In the genomic region with DNA sequence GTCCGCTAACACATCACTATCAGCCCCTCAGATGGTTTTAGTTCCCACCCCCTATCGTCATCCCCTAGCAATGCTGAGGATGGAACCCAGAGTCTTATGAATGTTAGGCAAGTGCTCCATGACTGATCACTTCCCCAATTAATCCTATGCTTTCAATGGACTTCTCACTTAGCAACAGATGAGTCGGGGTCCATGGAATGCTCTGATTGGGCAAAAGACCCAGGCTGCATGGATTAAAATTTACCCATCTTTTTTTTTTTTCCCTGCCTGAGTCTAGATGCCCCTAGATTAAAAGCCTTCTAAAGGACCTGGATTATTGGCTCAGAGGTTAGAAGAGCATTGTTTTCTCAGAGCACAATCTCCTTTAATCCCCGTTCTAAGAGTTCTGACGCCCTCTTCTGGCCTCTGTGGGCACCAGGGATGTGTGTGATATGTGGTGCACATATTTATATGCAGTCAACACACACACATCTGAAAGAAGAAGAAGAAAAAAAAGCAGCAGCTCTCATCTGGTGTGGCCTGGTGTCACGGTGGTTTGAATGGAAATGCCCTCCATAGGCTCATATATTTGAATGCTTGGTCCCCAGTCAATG, we compare ENCODE assay signal across 8 mouse cellular contexts. TPM values are rescaled to one million over a fixed set of nuclear protein-coding genes. Genes with fewer than 3 reads are reported as not detected.
DNase-seq lines count a peak whose midpoint lies in the region; ATAC-seq and TF ChIP-seq lines count a peak whose summit lies in the region.

No protein-coding gene starts in this region.

- peaks cover 7% of the 10 kb centered on the region for H3K4me1 ChIP-seq in liver, adult 2 months (ENCODE audit: control insufficient read depth, insufficient read depth, low read length)
- peaks cover 7% of the 10 kb centered on the region for H3K4me1 ChIP-seq in liver, embryonic 12.5 days
- peaks cover 5% of the 10 kb centered on the region for H3K4me1 ChIP-seq in neural tube, embryonic 15.5 days
- H3K4me1 ChIP-seq in heart, embryonic 11.5 days (ENCODE audit: control insufficient read depth, insufficient read depth, low read length): no peaks in the 10 kb centered on the region

- no peaks in the 10 kb centered on the region for H3K79me2 ChIP-seq in liver, adult 2 months (ENCODE audit: control insufficient read depth, insufficient read depth, low read length)

- ATAC-seq in liver, embryonic 12.5 days: no peak
- ATAC-seq in neural tube, embryonic 15.5 days (ENCODE audit: low FRiP score): no peak
- ATAC-seq in heart, embryonic 11.5 days (replicated peaks; ENCODE audit: insufficient number of reproducible peaks, low FRiP score, low TSS enrichment): no peak

- DNase-seq in cerebellum, postnatal 10 days: peak; percentile 47 to 53
- DNase-seq in cerebellum, adult 11 months: no peak
- DNase-seq in liver, adult 2 months (ENCODE audit: extremely low read depth, low read depth, low spot score): peak; percentile 57
- DNase-seq in brain, adult 2 months (ENCODE audit: low read depth, low spot score): peak; percentile 50
- DNase-seq in lung, postnatal 4 days: peak; percentile 21 to 67

- H3K9ac ChIP-seq in liver, adult 2 months (ENCODE audit: low read depth, low read length): no peak overlapping the region
- H3K9ac ChIP-seq in liver, embryonic 12.5 days: no peak overlapping the region
- no peak overlapping the region for H3K9ac ChIP-seq in neural tube, embryonic 15.5 days (replicated peaks)
- no peak overlapping the region for H3K9ac ChIP-seq in heart, embryonic 11.5 days (ENCODE audit: low read depth, low read length)

- H3K27ac ChIP-seq in liver, adult 2 months (replicated peaks; ENCODE audit: insufficient read depth, low read depth, low read length): no peak overlapping the region
- no peak overlapping the region for H3K27ac ChIP-seq in liver, embryonic 12.5 days
- H3K27ac ChIP-seq in neural tube, embryonic 15.5 days (replicated peaks): no peak overlapping the region
- H3K27ac ChIP-seq in heart, embryonic 11.5 days (ENCODE audit: low read depth, low read length): no peak overlapping the region

- H3K9me3 ChIP-seq in liver, embryonic 12.5 days (replicated peaks): no peaks in the 10 kb centered on the region
- H3K9me3 ChIP-seq in neural tube, embryonic 15.5 days (replicated peaks): no peaks in the 10 kb centered on the region
- H3K9me3 ChIP-seq in heart, embryonic 11.5 days (replicated peaks; ENCODE audit: control insufficient read depth, low read length): no peaks in the 10 kb centered on the region

- no peaks in the 10 kb centered on the region for H3K27me3 ChIP-seq in liver, adult 2 months (ENCODE audit: control insufficient read depth, insufficient read depth, low read length)
- no peaks in the 10 kb centered on the region for H3K27me3 ChIP-seq in liver, embryonic 12.5 days (replicated peaks)
- no peaks in the 10 kb centered on the region for H3K27me3 ChIP-seq in neural tube, embryonic 15.5 days (replicated peaks)
- no peaks in the 10 kb centered on the region for H3K27me3 ChIP-seq in heart, embryonic 11.5 days (ENCODE audit: control insufficient read depth, insufficient read depth, low read length)

- TF ChIP-seq POLR2A in liver, adult 2 months (IDR thresholded peaks at IDR 0.05; ENCODE audit: extremely low read depth, insufficient read depth, low read length): no peak

- TF ChIP-seq CTCF in liver, adult 2 months (IDR thresholded peaks at IDR 0.05; ENCODE audit: low read depth, low read length): peak; percentile 27; the same call in 1 of the 2 replicates

- no peaks in the 10 kb centered on the region; the same call in 1 of the 2 replicates for H3K36me3 ChIP-seq in liver, adult 2 months (ENCODE audit: control insufficient read depth, insufficient read depth, low read length)
- H3K36me3 ChIP-seq in liver, embryonic 12.5 days: no peaks in the 10 kb centered on the region
- H3K36me3 ChIP-seq in neural tube, embryonic 15.5 days: no peaks in the 10 kb centered on the region
- H3K36me3 ChIP-seq in heart, embryonic 11.5 days (ENCODE audit: control insufficient read depth, insufficient read depth, low read length): no peaks in the 10 kb centered on the region

- 68% methylated on average over 6 of the region's 6 CpGs for WGBS in liver, adult 2 months
- WGBS in liver, embryonic 12.5 days (ENCODE audit: insufficient replicate concordance): 51% methylated on average over 6 of the region's 6 CpGs
- 67% methylated on average over 6 of the region's 6 CpGs for WGBS in neural tube, embryonic 15.5 days
- WGBS in heart, embryonic 11.5 days (ENCODE audit: insufficient replicate concordance): 60% methylated on average over 6 of the region's 6 CpGs

- H3K4me2 ChIP-seq in liver, embryonic 12.5 days: no peak overlapping the region
- no peak overlapping the region for H3K4me2 ChIP-seq in neural tube, embryonic 15.5 days
- H3K4me2 ChIP-seq in heart, embryonic 11.5 days: no peak overlapping the region

- no peak overlapping the region for H3K4me3 ChIP-seq in liver, adult 2 months (ENCODE audit: insufficient read depth, low read depth, low read length)
- H3K4me3 ChIP-seq in liver, embryonic 12.5 days: no peak overlapping the region
- no peak overlapping the region for H3K4me3 ChIP-seq in neural tube, embryonic 15.5 days (replicated peaks)
- H3K4me3 ChIP-seq in heart, embryonic 11.5 days (ENCODE audit: low read depth, low read length): no peak overlapping the region

RNA-seq across cellular contexts. Expression of gene Sar1b, which starts 46.2 kb away (rescaled TPM):
- 257 and 370 TPM in 2 replicates for total RNA-seq in liver, adult 2 months (2014; rRNA removed)
- 61.0 and 75.6 TPM in 2 replicates for polyA plus RNA-seq in liver, adult 2 months (2012; rRNA removed)
- 84.8 and 88.7 TPM in 2 replicates for polyA plus RNA-seq in liver, embryonic 12.5 days (2016; fragmentation: Nextera tagmentation; extraction: Ambion mirVana)
- polyA plus RNA-seq in neural tube, embryonic 15.5 days (2015; fragmentation: Nextera tagmentation; extraction: Ambion mirVana): 207 and 237 TPM in 2 replicates
- polyA plus RNA-seq in heart, embryonic 11.5 days (2014; fragmentation: Nextera tagmentation; extraction: Ambion mirVana): 132 and 136 TPM in 2 replicates

RNA-seq across cellular contexts. Expression of gene Sec24a, which starts 46.3 kb away (rescaled TPM):
- total RNA-seq in liver, adult 2 months (2014; rRNA removed): 45.1 and 51.1 TPM in 2 replicates
- polyA plus RNA-seq in liver, adult 2 months (2012; rRNA removed): 30.6 and 35.3 TPM in 2 replicates
- polyA plus RNA-seq in liver, embryonic 12.5 days (2016; fragmentation: Nextera tagmentation; extraction: Ambion mirVana): 9.9 and 11.0 TPM in 2 replicates
- polyA plus RNA-seq in neural tube, embryonic 15.5 days (2015; fragmentation: Nextera tagmentation; extraction: Ambion mirVana): 14.7 and 16.0 TPM in 2 replicates
- 14.2 and 14.5 TPM in 2 replicates for polyA plus RNA-seq in heart, embryonic 11.5 days (2014; fragmentation: Nextera tagmentation; extraction: Ambion mirVana)

RNA-seq across cellular contexts. Expression of gene Jade2, which starts 47.7 kb away (rescaled TPM):
- 2.7 and 3.7 TPM in 2 replicates for total RNA-seq in liver, adult 2 months (2014; rRNA removed)
- 3.6 and 4.1 TPM in 2 replicates for polyA plus RNA-seq in liver, adult 2 months (2012; rRNA removed)
- 0.92 and 0.95 TPM in 2 replicates for polyA plus RNA-seq in liver, embryonic 12.5 days (2016; fragmentation: Nextera tagmentation; extraction: Ambion mirVana)
- polyA plus RNA-seq in neural tube, embryonic 15.5 days (2015; fragmentation: Nextera tagmentation; extraction: Ambion mirVana): 0.69 and 1.6 TPM in 2 replicates
- polyA plus RNA-seq in heart, embryonic 11.5 days (2014; fragmentation: Nextera tagmentation; extraction: Ambion mirVana): 0.21 and 0.46 TPM in 2 replicates
